Mouse (Mus musculus) liver, adult 2 months (tissue): ENCODE measurements at regions not wholly inside any gene's neighbourhood (a gene's known extent, or its start where the extent isn't known, plus 50 kb on each side); places are given as distances from the start of the nearest gene placed in this dataset.

Experiments
- CTCF ChIP-seq: fragments of 200-500 bp; IDR thresholded peaks from 2 replicates; pipeline ENCODE4 v1.5.1; 2011; ENCODE audit warnings: low read depth, low read length, control low read depth
- POLR2A ChIP-seq: fragments of 200-500 bp; IDR thresholded peaks from 2 replicates; pipeline ENCODE4 v1.6.1; 2011; ENCODE audit warnings: low read length, control low read depth; ENCODE audit not compliant: insufficient read depth; ENCODE audit errors: extremely low read depth

- TF ChIP-seq CTCF (no peak), POLR2A (no peak)
Measured at GRCm38 (mm10) chr17:4265471-4265870, 569.4 kb upstream of the Nox3 start.
